Comparison of ENCODE assay signal across 8 mouse cellular contexts in the genomic region with DNA sequence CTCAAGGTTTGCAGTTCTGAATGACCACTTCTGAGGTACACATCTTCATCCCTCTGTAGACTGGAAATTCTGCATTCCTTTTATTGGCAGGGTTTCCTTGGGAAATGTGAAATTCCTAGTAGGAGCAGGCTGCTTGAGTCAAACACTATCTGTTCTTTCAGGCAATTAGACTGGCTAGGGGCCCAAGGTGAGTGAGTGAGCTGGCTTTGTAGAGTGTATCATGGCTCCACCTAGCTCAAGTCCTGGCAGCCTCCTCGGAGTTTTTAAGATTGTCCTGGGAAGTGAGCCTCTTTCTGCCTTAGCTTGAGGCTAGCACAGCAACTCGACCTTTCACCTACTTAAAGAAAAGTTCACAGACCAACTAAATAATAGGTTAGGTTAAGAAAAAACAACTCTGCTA. TPM values are rescaled to one million over a fixed set of nuclear protein-coding genes. Genes with fewer than 3 reads are reported as not detected.
A peak's percentile ranks its signal among the peaks of the same experiment; 100 is the strongest.
DNase-seq lines count a peak whose midpoint lies in the region; ATAC-seq lines count a peak whose summit lies in the region.

No protein-coding gene starts in this region.

- 14% methylated on average over 2 of the region's 2 CpGs for WGBS in intestine, embryonic 14.5 days
- 11% methylated on average over 2 of the region's 2 CpGs for WGBS in lung, embryonic 15.5 days

- DNase-seq in heart, adult 11 months = peak; percentile 93
- DNase-seq in heart, postnatal 25 days (ENCODE audit: low spot score) = no peak
- peak; percentile 67 for DNase-seq in intestine, embryonic 14.5 days (ENCODE audit: low spot score)
- DNase-seq in left cerebral cortex, adult 8-10 months (ENCODE audit: low spot score in 2 of 2) = no peak
- no peak for DNase-seq in right cerebral cortex, postnatal 14 days

- no peak overlapping the region for H3K9ac ChIP-seq in intestine, embryonic 14.5 days (ENCODE audit: low read length)
- no peak overlapping the region for H3K9ac ChIP-seq in lung, embryonic 15.5 days

- no peak overlapping the region for H3K4me3 ChIP-seq in brown adipose tissue, adult 24 weeks (ENCODE audit: insufficient read depth, low read depth, low read length)
- no peak overlapping the region for H3K4me3 ChIP-seq in intestine, embryonic 14.5 days (ENCODE audit: low read depth, low read length)
- no peak overlapping the region for H3K4me3 ChIP-seq in lung, embryonic 15.5 days

- no peak overlapping the region for H3K4me2 ChIP-seq in intestine, embryonic 14.5 days (ENCODE audit: low read length)
- H3K4me2 ChIP-seq in lung, embryonic 15.5 days = no peak overlapping the region

- H3K27ac ChIP-seq in brown adipose tissue, adult 24 weeks (replicated peaks; ENCODE audit: low read depth, low read length) = 0 out of 2 replicates have a peak overlapping the region, but pooled peaks have one; percentile 8
- peak overlapping the region; percentile 54 for H3K27ac ChIP-seq in intestine, embryonic 14.5 days (ENCODE audit: low read depth)
- peak overlapping the region; percentile 83 for H3K27ac ChIP-seq in lung, embryonic 15.5 days

- no peaks in the 10 kb centered on the region for H3K36me3 ChIP-seq in intestine, embryonic 14.5 days (ENCODE audit: control insufficient read depth, insufficient read depth, low read length)
- no peaks in the 10 kb centered on the region for H3K36me3 ChIP-seq in lung, embryonic 15.5 days

- no peak for ATAC-seq in intestine, embryonic 14.5 days (replicated peaks; ENCODE audit: low FRiP score, low TSS enrichment, low read depth)
- ATAC-seq in lung, embryonic 15.5 days (ENCODE audit: borderline replicate concordance, extremely low read depth, low FRiP score, low TSS enrichment) = no peak
- ATAC-seq in erythroblast, adult 5-6 weeks (replicated peaks; ENCODE audit: low FRiP score, poor library complexity, severe bottlenecking) = no peak

- H3K9me3 ChIP-seq in intestine, embryonic 14.5 days (ENCODE audit: control insufficient read depth, low read length) = no peaks in the 10 kb centered on the region
- H3K9me3 ChIP-seq in lung, embryonic 15.5 days = no peaks in the 10 kb centered on the region

- H3K27me3 ChIP-seq in intestine, embryonic 14.5 days (replicated peaks; ENCODE audit: control insufficient read depth, insufficient read depth, low read length) = no peaks in the 10 kb centered on the region
- H3K27me3 ChIP-seq in lung, embryonic 15.5 days = no peaks in the 10 kb centered on the region

- intact Hi-C loops in heart, postnatal 25 days (cut with DNase I) = loop anchor here (5.0 kb wide), 2 partner anchors 1106 to 1686 kb away; partner anchors contain the start of gene Cul3

- H3K4me1 ChIP-seq in brown adipose tissue, adult 24 weeks (ENCODE audit: control insufficient read depth, insufficient read depth, insufficient read length, low read length) = no peaks in the 10 kb centered on the region
- peaks cover 30% of the 10 kb centered on the region for H3K4me1 ChIP-seq in intestine, embryonic 14.5 days (replicated peaks; ENCODE audit: control insufficient read depth, insufficient read depth, low read length)
- peaks cover 25% of the 10 kb centered on the region for H3K4me1 ChIP-seq in lung, embryonic 15.5 days

RNA-seq across cellular contexts. Expression of gene Acsl3, which starts 1.2 kb away (rescaled TPM):
- total RNA-seq in heart, postnatal 25 days (2021) = 1 to 10 TPM; 3.7 to 4.4 TPM
- 23.5 and 26.5 TPM in 2 replicates for polyA plus RNA-seq in brown adipose tissue, adult 24 weeks (2012; ENCODE audit: insufficient read depth, insufficient read length, missing spikeins)
- polyA plus RNA-seq in intestine, embryonic 14.5 days (2014; fragmentation: Nextera tagmentation; extraction: Ambion mirVana) = 87.5 and 96.7 TPM in 2 replicates
- 46.1 and 46.3 TPM in 2 replicates for polyA plus RNA-seq in lung, embryonic 15.5 days (2015; fragmentation: Nextera tagmentation; extraction: Ambion mirVana)
- total RNA-seq in left cerebral cortex, adult 8-10 months (2022) = 100 to 1,000 TPM; 161 to 175 (median 167) TPM
- total RNA-seq in erythroblast, adult 5-6 weeks (2015; ENCODE audit: low replicate concordance) = 4.0 and 11.0 TPM in 2 replicates
- 2.9 and 14.2 TPM in 2 replicates for total RNA-seq in erythroblast, adult 5-6 weeks (2017; ENCODE audit: low replicate concordance)

RNA-seq across cellular contexts. Expression of gene Utp14b, which starts 1.4 kb away (rescaled TPM):
- 1 to 10 TPM; 1.0 to 1.3 TPM for total RNA-seq in heart, postnatal 25 days (2021)
- polyA plus RNA-seq in brown adipose tissue, adult 24 weeks (2012; ENCODE audit: insufficient read depth, insufficient read length, missing spikeins) = 3.8 and 4.9 TPM in 2 replicates
- 4.4 and 5.8 TPM in 2 replicates for polyA plus RNA-seq in intestine, embryonic 14.5 days (2014; fragmentation: Nextera tagmentation; extraction: Ambion mirVana)
- 3.4 and 3.7 TPM in 2 replicates for polyA plus RNA-seq in lung, embryonic 15.5 days (2015; fragmentation: Nextera tagmentation; extraction: Ambion mirVana)
- 10 to 100 TPM; 15.6 to 18.7 (median 16.1) TPM for total RNA-seq in left cerebral cortex, adult 8-10 months (2022)
- total RNA-seq in erythroblast, adult 5-6 weeks (2015; ENCODE audit: low replicate concordance) = 0.77 and 1.5 TPM in 2 replicates
- 1.1 and 1.5 TPM in 2 replicates for total RNA-seq in erythroblast, adult 5-6 weeks (2017; ENCODE audit: low replicate concordance)

Comparison
In these comparisons a context has a peak if more than half of its experiments do, and no peak if none do; other contexts are left out.
1. DNase-seq: peak in heart, adult 11 months (single experiment) and intestine, embryonic 14.5 days (single experiment); none in heart, postnatal 25 days (single experiment), left cerebral cortex, adult 8-10 months (0 of 2) and right cerebral cortex, postnatal 14 days (single experiment).
2. H3K27ac ChIP-seq: peak in every context shown above with its lines; median percentile 83 in lung, embryonic 15.5 days; 54 in intestine, embryonic 14.5 days; 8 in brown adipose tissue, adult 24 weeks.
3. RNA of gene Acsl3, which starts 1.2 kb away (total RNA-seq): 161 to 175 TPM in left cerebral cortex, adult 8-10 months; 2.9 to 14.2 TPM in erythroblast, adult 5-6 weeks and 3.7 to 4.4 TPM in heart, postnatal 25 days; every median in the first group is over 10 times any median in the second.
4. RNA of gene Utp14b, which starts 1.4 kb away (total RNA-seq): 15.6 to 18.7 TPM in left cerebral cortex, adult 8-10 months; 0.77 to 1.5 TPM in erythroblast, adult 5-6 weeks and 1.0 to 1.3 TPM in heart, postnatal 25 days; every median in the first group is over 4 times any median in the second.